Mouse (Mus musculus) adrenal gland, postnatal 10 days (tissue): ENCODE results near the gene Catsperg1. TPM values are rescaled to one million over a fixed set of nuclear protein-coding genes. Genes with fewer than 3 reads are reported as not detected.
"Not testable (repeated sequence)": the region's sequence is repeated elsewhere in the genome, so short reads cannot be mapped to it uniquely, and the experiment has no call there.

ENCODE experiments used
- DNase-seq: peaks from one replicate; pipeline ENCODE4 v3.0.0; 2021; ENCODE audit warnings: mixed read lengths
- total RNA-seq, 2 experiments: library from RNA; stranded (reverse); gene quantifications; 2 replicates each; pipeline ENCODE4 v1.2.3; 2021

Catsperg1 gene
- total RNA-seq, 2 experiments from 2014 or later = 0.42 to 0.61 TPM

DNA sequence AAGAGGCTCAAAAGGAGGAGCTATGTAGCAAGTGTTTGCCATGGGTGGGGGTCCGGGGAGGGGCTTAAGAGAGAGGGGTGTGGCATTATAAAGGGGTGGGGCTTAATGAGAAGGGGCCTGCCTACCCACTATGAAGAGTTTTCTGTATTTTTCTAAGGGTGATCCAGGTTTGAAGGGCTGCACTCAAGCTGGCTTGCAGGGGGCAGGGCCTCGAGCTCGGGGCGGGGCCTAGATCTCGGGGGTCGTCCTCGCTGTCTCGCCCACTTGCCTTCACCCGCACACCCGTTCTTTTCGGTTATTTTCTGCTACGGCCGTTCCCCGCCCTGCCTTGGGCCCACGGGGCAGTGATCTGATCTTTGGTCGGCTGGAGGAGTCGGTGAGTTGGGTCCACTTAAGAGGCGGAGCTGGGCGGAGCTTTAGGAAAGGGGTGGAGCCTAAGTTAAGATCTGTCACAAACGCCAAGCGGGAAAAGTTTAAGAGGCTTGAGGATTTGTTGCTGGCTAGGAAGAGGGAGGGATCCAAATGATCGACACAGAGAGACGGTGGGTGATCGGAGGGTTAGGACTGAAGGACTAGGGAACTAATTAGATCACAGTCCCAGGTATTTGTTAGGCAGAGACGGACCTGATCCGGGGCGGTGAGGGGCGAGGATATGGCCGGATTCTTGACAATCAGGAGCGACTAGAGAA lies 43.6 kb downstream of the Catsperg1 start, which contains the start of the genes Ggn and Spred3:
Gene Ggn (plus strand): TSS at position 145 of the 689 bp plus-strand sequence.
Gene Spred3 (minus strand): TSS at position 346 of the 689 bp plus-strand sequence.
- peak; percentile 87 for DNase-seq

DNA sequence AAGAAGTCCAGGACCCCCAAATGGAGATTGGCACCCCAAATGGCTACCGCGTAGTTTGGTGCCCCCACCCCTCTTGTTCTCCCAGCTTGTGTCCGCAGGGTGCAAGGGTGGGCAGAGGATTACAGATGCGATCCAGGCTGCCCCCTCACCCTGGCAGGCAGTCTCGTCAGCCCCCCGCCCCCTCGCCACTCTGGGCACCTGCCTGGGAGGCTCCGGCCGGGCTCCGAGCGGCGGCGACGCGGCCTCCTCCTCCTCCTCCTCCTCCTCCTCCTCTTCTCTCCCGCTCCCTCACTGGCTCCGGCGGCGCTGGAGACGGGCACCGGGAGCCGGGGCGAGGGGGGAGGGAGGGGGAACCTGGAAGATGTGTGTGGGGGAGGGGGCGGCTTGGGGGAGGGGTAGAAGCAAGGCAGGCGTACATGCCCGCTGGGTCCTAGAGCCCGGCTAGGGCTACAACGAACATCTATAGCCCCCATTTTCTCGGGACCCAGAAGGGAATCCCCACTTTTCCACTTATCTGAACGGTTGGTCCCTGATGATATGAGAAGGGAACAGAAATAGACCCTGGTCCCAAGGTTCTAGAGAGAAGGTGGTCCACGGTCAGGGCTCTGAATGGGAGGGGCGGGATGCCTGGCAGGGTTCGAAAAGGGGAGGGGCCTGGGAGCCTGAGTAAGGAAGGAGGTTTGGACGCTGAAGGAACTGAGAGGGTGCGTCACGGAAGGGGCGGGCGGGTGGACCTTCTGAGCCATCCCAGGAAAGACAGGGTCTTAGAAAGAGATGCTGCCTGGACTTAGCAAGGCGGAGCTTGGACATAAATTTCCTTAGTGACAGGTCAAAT lies 44.4 kb downstream of the Catsperg1 start:
- peak; percentile 89 for DNase-seq

DNA sequence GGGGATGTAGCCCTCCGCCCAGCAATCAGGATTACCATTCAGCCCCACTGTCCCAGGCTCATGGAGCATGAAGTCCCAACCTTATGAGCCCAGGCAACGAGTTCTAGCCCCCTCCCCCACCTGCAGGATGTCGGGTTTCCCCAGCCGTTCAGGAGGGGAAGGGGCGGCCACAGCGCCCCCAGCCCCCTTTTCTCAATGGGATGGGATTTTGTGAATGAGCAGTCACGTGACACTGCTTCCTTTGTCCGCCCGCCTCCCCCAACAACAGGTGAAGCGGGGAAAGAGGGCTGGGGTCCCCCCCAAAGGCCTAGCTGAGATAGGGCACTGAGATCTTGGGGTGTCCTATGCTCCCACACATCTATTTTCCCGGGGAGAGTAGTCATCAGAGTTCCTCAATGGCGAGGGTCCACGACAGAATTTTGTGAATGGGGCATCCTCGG lies 45.0 kb downstream of the Catsperg1 start:
- peak; percentile 28 for DNase-seq

DNA sequence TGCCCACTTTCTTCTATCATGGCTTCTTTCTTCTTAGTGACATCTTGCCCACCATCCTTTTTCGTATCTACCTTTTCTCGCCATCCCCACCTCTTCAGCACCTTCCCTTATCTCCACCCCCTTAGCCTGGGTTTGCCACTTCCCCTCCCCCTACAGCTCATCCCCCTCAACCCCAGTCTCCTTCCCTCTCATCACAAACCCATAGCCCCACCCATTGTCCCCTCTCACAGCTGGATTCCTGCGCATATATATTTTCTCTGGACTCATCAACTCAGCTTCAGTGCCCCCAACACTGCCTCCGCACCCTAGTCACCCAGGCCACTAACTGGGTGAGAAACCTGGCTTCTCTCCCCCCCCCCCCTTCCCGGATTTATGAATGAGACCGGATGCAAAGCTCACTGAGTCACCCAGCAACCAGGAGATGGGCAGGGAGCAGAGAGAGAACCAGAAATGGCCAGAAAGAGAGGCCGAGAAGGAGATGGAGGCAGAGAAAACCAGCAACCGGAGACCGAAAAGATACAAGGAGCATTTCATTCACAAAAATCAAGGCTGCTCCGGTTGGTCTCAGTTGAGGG lies 45.6 kb downstream of the Catsperg1 start:
- no peak for DNase-seq

DNA sequence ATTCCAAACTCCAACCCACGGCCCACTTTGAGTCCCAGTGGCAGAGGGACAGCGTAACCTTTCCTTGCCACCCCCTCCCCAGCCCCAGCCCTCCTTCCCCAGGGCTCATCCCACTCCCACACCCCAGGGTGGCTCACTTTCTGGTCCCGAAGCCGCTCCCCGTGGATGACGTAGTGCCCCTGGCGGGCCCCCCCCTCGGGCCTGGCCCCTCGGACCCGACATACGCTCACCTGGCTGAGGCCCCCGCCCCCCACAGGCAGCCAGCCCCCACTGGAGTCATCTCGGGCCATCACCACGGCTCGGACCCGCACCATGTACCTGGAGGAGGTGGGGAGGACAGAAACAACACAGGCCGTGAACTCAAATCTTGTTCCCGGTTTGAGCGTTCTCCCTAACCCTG lies 46.2 kb downstream of the Catsperg1 start:
- DNase-seq = no peak

DNA sequence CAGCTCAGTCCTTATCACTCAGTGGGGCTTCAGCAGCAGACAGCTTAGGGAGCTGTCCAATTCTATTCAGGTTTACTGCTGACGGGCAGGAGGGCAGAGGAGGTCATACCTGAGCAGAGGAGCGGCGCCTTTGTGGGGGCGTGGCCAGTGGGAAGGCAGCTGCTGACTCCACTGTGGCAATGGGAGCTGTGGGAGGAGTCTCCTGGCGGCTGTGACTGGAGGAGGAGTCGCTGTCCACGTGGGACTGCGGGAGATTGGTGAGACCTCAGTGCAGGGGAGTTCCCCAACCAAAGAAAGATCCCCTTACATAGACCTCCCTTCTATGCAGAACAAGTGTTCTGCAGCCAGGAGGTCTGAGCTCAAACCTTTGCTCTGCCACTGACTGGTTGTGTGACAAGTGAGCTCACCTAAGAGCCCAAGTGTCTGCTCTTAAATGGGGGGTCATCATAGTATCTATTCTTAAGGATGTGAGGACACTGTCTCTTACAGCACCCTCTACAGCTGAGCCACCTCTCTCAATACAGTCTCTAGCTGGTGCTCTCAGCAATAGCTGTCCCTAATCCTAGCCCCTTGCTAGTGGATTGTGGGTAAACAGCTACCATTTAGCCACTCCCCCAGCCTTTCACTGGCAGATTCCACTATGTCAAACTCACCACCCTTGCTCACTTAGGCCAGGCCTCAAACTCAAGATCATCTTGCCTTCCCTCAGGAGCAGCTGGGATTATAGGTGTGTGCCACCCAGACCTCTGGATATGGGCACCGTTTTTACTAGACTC lies 50.9 kb downstream of the Catsperg1 start:
- peak; percentile 55 for DNase-seq

DNA sequence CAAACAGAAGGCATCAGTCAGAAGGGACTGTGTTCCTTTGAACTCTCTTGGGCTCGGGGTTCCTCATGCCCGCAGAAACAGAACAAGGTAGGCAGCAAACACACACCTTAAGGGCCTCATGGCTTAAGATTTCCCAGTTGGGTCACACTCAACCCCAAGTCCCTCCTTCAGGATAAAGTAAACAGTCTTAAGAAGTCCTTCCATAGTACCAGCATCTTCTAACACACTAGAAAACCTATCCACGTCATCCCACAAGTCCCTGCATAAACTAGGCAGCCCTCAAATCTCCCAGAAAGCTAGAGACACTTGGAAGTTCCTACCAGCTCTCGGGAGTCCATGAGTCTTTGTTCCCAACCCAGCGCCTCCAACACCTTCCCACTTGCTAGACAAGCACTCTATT lies 51.5 kb downstream of the Catsperg1 start:
- no peak for DNase-seq

DNA sequence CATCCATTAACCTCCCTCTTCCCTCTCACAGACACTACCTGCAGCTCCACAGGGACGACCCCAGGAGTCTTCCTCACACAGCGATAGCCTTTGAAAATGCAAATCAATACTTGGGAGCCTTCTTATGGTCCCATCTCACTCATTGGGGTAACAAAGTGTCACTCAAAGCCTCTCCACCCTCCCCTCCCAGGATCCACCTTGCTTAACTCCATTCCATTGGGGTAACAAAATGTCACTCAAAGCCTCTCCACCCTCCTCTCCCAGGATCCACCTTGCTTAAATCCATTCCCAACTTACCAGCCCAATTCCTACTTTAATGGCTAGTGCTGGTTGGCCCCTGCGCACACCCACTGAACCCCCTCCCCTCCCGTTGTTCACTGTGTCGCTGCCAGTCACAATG lies 55.6 kb downstream of the Catsperg1 start:
- no peak for DNase-seq

DNA sequence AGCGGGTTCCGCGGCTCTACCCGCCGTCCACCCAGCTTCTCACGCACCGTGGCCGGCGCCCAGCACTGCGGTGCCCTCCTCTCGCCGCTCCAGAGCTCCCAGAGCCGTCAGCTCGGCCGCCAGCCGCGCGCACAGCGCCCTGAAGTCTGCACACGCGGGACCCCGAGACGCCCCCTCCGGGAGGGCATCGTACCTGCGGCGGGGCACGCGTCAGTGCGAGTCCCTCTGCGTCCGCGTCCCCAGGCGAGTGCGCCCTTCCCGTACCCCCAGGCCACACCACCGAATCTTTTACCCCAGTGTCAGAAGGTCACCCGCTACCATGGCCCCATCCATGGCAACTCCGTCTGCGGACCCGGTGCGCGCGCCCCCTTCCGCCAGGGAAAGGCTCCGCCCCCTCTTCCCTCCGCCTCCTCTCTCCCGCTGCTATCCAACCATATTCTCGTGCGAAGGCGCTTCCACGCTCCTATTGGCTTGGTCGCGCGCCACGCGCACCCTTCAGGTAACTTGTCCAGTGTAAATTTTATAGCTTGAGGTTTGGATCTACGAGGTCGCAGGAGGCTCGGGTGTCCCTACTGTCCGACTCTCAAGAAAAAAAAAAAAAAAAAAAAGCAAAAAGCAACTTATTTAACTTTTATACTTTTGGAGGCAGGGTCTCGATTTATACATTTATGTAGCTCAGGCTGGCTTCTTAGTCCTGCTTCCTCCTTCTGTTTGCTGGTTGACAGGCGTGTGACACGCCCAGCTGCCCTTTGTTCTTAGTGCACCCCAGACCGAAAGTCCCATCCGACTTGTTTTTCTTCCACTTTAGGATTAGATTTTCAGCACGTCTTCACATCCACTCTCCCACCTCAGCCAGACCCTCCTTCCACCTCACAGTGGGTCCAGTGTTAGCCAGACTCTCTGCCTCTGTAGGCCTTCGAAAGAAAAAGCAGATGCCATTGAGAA lies 57.7 kb downstream of the Catsperg1 start, which contains the start of gene Fam98c:
Gene Fam98c (minus strand): TSS at position 397 of the 945 bp plus-strand sequence.
- DNase-seq = peak; percentile 89

DNA sequence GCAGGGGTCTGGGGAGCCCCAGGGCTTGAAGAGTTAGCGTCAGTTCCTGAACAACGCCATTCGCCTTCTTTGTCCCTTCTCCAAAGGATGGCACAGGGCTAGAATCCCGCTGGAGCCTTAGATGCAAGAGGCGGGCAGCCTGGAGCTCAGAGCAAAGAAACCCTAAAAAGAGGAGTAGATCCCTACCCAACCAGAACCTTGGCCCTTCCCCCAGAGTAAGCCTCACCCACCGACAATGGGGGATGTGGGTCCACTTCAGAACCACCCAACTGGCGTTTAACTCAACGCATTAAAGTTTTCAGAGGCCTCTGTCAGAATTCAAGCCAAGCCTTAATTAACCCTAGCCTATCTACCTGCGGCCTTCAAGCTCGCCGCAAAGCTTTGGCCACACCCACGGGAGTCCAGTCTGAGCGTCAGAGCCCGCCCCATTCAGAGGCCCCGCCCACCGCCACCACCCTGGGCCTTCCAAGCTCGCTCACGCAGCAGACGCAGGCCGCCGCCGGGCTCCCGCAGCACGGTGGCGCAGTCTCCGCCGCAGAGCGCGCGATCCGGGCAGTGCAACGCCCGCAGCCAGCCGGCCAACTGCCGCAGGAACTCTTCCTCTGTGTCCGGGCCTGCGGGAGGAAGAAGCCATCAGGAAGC lies 58.5 kb downstream of the Catsperg1 start:
- peak; percentile 94 for DNase-seq

DNA sequence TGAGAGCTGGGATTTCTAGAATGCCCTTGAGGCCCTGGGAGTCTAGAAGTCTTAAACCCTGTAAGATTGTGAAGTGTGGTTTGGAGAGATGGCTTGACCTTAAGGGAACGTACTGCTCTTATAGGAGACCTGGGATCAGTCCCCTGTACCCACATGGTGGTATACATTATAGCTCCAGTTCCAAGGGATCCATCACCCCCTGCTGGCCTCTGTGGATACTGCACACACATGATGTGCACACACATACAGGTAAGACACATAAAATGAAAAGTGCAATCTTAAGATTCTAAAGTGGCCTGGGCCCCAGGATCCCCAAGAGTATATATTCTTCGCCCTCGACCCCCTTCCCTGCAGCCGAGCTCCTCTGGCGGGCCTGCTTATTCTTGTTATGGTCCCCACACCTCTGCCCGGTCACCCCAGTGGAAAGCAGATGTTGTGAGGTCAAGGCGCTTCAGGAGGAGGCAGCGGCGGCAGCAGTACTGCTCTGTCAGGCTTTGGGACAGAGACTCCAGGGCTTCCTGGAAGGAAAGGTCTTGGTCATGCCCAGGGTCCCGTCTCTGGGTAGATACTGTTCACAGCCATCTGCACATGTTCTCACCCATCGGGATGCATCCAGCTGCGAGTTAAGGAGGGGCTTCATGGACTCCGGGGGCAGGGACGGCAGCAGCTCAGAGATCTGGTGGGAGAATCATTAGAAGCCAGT lies 59.7 kb downstream of the Catsperg1 start:
- DNase-seq = no peak

DNA sequence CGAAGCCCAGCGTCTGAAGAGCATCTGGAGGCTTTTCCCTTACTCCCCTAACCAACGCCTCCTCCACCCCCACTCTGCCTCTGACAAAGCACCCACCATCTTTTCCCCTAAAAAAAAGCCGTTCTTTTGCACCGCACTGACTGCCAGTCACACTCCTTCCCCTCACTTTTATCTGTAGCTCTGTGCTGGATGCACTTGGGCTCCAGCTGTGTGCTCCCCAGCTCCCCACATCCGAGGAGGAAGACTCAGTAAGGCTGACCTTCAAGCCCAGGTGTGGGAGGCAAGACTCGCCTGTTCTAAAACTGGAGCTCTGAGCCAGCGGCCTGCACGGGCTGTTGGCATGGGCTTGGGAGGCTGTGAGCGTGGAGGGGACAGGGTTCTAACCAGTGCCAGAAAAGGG lies 62.3 kb downstream of the Catsperg1 start:
- no peak for DNase-seq

DNA sequence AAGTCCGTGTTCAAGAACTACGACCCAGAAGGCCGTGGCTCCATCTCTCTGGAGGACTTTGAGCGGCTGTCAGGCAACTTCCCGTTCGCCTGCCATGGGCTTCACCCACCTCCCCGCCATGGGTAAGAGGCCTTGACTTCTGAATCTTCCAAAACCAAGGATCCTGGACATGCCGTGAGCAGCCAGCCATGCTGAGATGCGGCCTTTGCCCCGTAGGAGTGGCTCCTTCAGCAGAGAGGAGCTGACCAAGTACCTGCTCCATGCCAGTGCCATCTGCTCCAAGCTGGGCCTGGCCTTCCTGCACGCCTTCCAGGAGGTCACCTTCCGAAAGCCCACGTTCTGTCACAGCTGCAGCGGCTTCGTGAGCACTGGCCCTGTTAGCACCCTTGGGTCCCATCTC lies 65.1 kb downstream of the Catsperg1 start:
- DNase-seq = no peak

DNA sequence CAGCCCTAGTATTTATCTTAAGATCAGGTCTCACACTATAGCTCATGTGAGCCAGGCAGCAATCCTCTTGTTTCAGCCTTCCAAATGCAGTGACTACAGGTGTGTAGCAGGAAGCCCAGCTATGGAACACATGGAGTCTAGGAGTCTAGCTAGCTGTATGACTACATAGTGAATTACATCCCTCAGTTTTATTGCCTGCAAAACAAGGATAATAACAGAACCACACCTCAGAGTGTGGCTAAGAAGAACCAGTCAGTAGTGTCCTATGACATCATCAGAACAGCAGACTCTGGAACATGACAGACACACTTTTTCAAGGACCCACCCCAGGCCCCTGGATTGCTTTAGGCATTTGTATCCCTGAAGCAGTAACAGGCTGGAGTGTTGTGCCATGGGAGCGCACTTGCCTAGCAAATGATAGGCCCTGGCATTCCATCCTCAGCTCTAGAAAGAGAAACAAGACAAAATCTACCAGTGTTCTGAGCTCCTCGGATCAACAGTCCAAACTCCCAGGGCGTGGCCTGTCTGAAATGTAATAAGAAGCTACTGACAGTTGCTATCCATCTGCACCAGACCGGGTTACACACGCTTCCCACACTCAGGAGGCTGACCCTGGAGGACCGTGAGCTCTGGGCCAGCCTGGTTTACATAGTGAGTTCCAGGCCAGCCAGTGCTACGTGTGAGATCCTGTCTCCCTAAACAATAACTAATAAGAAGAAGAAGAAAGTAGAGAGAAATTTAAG lies 67.0 kb downstream of the Catsperg1 start:
- DNase-seq = no peak

DNA sequence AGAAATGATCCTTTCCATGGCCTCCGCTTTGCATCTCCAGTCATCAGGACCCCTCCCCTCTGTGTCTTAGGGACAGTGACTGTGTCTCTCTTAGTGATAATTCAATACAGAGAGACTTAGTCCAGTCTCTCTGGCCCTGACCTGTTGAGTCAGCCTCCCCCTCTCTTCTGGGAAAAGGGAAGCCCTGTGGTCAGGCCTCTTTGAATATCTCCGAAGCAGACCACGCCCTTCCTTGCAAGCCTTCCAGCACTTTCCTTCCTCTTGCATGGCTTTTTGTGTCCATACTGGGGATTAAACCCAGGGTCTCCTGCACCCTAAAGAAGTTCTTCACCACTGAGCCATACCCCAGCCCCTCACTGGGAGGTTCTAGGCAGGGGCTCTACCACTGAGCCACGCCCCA lies 69.8 kb downstream of the Catsperg1 start:
- DNase-seq = no peak

DNA sequence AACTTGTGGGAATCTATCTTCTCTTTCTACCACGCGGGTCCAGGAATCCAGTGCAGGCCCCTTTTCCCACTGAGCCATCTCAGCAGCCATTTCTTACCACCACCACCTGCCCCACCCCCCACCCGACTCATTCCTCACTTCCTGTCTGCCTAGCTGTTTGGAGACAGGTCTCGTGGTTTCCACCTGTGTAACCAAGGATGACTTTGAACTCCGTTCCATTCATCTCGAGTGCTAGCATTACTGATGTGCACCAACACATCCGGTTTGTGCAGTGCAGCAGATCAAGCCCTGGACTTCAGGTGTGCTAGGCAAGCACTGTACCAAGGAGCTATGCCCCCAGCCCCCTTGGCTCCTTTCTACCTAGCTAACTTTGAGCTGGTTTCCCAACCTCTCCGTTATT lies 72.4 kb downstream of the Catsperg1 start:
- DNase-seq = no peak

DNA sequence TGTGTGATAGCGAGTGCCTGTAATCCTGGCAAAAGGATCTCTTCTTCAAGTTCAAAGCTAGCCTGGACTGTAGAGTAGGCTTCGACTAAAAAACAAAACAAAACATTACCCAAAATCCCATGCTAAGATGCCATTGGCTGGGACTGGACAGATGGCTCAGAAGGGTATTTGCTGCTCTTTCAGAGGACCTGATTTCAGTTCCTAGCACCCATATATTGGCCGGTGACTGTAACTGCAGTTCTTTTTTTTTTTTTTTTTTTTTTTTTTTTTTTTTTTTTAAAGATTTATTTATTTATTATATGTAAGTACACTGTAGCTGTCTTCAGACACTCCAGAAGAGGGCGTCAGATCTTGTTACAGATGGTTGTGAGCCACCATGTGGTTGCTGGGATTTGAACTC lies 74.6 kb downstream of the Catsperg1 start:
- not testable (repeated sequence) for DNase-seq

DNA sequence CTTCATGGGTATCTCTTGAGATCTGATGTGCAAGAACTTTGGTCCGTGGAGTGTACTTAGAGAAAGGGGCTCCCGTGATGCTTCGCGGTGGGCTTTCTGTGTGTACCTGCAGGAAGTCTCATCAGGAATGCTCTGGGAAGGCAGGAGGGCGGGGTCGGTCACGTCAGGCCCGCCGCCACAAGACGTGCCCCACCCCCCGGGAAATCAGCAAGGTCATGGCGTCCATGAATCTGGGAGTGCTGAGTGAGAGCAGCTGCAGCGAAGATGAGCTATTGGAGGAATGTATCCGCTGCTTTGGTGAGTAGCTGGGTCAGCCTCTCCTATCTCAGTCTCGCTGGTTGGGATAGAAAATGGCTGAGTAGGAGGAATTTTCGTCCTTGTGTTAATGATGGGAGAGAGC lies 76.4 kb downstream of the Catsperg1 start:
- DNase-seq = peak; percentile 34
